Mouse (Mus musculus) C2C12 (cell line): ENCODE results near the gene Gzf1. TPM values are rescaled to one million over a fixed set of nuclear protein-coding genes. Genes with fewer than 3 reads are reported as not detected.

ENCODE experiments used
- H3K27me3 ChIP-seq: one replicate; pipeline ENCODE4 v1.6.1; 2011; ENCODE audit not compliant: control insufficient read depth, insufficient read depth, insufficient read length
- H3K36me3 ChIP-seq: one replicate; pipeline ENCODE4 v1.6.1; 2011; ENCODE audit not compliant: control insufficient read depth, insufficient read depth
- H3K4me3 ChIP-seq: one replicate; pipeline ENCODE4 v1.5.1; 2011; ENCODE audit warnings: mild to moderate bottlenecking, control low read depth; ENCODE audit not compliant: poor library complexity, insufficient read depth, severe bottlenecking
- H3K79me2 ChIP-seq: one replicate; pipeline ENCODE4 v1.6.1; 2011; ENCODE audit not compliant: control insufficient read depth, insufficient read depth
- H3K79me3 ChIP-seq: one replicate; pipeline ENCODE4 v1.6.1; 2011; ENCODE audit warnings: low read depth, control low read depth
- H3ac ChIP-seq: one replicate; pipeline ENCODE3; 2011; ENCODE audit warnings: low read depth; ENCODE audit not compliant: control insufficient read depth, insufficient read length
- CEBPB ChIP-seq: IDR thresholded peaks from one replicate; pipeline ENCODE4 v1.6.1; 2011; ENCODE audit warnings: low read depth, mild to moderate bottlenecking, control low read depth, moderate library complexity
- CTCF ChIP-seq: IDR thresholded peaks from one replicate; pipeline ENCODE4 v1.5.1; 2011; ENCODE audit not compliant: control insufficient read depth, insufficient read depth, insufficient read length
- FOSL1 ChIP-seq: IDR thresholded peaks from one replicate; pipeline ENCODE4 v1.8.0; 2011; ENCODE audit warnings: mild to moderate bottlenecking, low read length; ENCODE audit not compliant: poor library complexity, insufficient read depth, severe bottlenecking
- MAX ChIP-seq: IDR thresholded peaks from one replicate; pipeline ENCODE4 v1.6.1; 2011; ENCODE audit warnings: mild to moderate bottlenecking, control low read depth
- MYOD1 ChIP-seq: IDR thresholded peaks from one replicate; pipeline ENCODE4 v1.6.1; 2011; ENCODE audit warnings: low read depth; ENCODE audit not compliant: control insufficient read depth, insufficient read length
- MYOG ChIP-seq: IDR thresholded peaks from one replicate; pipeline ENCODE4 v1.6.1; 2011; ENCODE audit not compliant: control insufficient read depth, insufficient read length; ENCODE audit errors: extremely low read depth
- USF1 ChIP-seq: IDR thresholded peaks from one replicate; pipeline ENCODE4 v1.6.1; 2011; ENCODE audit warnings: low read depth, mild to moderate bottlenecking, control low read depth, moderate library complexity
- polyA plus RNA-seq: library from polyadenylated mRNA; unstranded; fragments of >200 nt; fragmentation: generic; extraction: Trizol; gene quantifications from one replicate; pipeline ENCODE4 v1.2.1, GENCODE M21; 2012; ENCODE audit warnings: missing spikeins

The Gzf1 gene
- polyA plus RNA-seq, 1 experiment, result 6.9 TPM

DNA sequence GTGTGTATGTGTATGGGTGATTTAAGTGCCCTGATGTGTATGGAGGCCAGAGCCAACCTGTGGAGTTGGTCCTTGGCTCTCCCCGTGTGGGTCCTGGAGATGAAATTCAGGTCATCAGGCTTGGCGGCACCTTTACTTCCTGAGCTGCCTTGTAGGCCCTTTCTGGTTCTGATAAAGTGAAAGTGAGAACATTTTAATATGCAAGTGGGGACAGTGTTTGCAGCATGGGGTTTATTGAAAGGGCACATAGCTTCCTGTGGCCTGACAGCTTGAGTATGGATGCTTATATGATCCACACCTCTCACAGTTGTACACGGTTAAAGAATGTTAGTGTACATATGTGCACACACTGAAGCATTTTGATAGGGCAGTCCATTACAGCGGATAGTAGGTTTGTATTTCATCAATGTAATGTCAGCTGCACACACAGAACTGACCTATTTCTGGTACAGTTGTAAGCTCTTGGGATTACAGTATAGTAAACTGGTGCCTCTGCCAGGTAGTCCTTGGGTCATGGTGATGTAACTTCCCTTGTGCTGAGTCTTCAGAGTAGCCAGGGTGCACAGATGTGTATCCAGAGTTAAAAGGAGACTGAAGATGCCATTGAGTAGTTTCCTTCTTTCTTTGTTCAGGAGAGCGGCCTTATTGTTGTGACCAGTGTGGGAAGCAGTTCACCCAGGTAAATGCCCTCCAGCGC, 8.8 kb downstream of the Gzf1 start:
- Histone ChIP-seq H3K27me3 (no peaks in the 10 kb centered on the region), H3K36me3 (peaks cover 82% of the 10 kb centered on the region)

GRCm38 (mm10) chr2:148690291-148690690, 9.5 kb downstream of the Gzf1 start:
- Histone ChIP-seq H3ac (no peak overlapping the region), H3K36me3 (peaks cover 80% of the 10 kb centered on the region), H3K4me3 (no peak overlapping the region), H3K27me3 (no peaks in the 10 kb centered on the region), H3K79me2 (peaks cover under 1% of the 10 kb centered on the region), H3K79me3 (no peaks in the 10 kb centered on the region)
- TF ChIP-seq MYOG (no peak), FOSL1 (no peak), CTCF (no peak), CEBPB (no peak), MYOD1 (no peak), USF1 (no peak), MAX (no peak)

More for the DNA sequence above, 8.8 kb downstream of the Gzf1 start:
- Histone ChIP-seq H3K4me3 (no peak overlapping the region), H3K79me2 (peaks cover 8% of the 10 kb centered on the region), H3ac (no peak overlapping the region), H3K79me3 (no peaks in the 10 kb centered on the region)
- no peak for TF ChIP-seq CEBPB
- TF ChIP-seq MYOG, result no peak
- no peak for TF ChIP-seq FOSL1
- TF ChIP-seq MYOD1, result no peak
- no peak for TF ChIP-seq MAX
- TF ChIP-seq USF1, result no peak
- TF ChIP-seq CTCF, result no peak

- no peaks in the 10 kb centered on the region for H3K79me3 ChIP-seq
- no peak overlapping the region for H3K4me3 ChIP-seq
- no peaks in the 10 kb centered on the region for H3K27me3 ChIP-seq
- no peak for TF ChIP-seq MYOD1
- TF ChIP-seq CEBPB, result no peak
- no peak for TF ChIP-seq FOSL1
- TF ChIP-seq MAX, result no peak
- no peak for TF ChIP-seq CTCF
- no peak for TF ChIP-seq USF1
- TF ChIP-seq MYOG, result no peak
- no peak overlapping the region for H3ac ChIP-seq
- peaks cover 78% of the 10 kb centered on the region for H3K36me3 ChIP-seq
- no peaks in the 10 kb centered on the region for H3K79me2 ChIP-seq
Observed at GRCm38 (mm10) chr2:148690781-148691180, 10.0 kb downstream of the Gzf1 start.

- no peaks in the 10 kb centered on the region for H3K27me3 ChIP-seq
- peaks cover 25% of the 10 kb centered on the region for H3K36me3 ChIP-seq
- no peak overlapping the region for H3ac ChIP-seq
- no peak for TF ChIP-seq USF1
- TF ChIP-seq CTCF, result no peak
- TF ChIP-seq MAX, result no peak
- no peak for TF ChIP-seq MYOG
- no peak for TF ChIP-seq FOSL1
- TF ChIP-seq CEBPB, result no peak
- TF ChIP-seq MYOD1, result no peak
- H3K79me3 ChIP-seq, result no peaks in the 10 kb centered on the region
- H3K4me3 ChIP-seq, result no peak overlapping the region
- H3K79me2 ChIP-seq, result no peaks in the 10 kb centered on the region
Observed at GRCm38 (mm10) chr2:148698571-148698970, 17.7 kb downstream of the Gzf1 start.

GRCm38 (mm10) chr2:148706409-148707201, 25.8 kb downstream of the Gzf1 start:
- no peak overlapping the region for H3ac ChIP-seq
- no peaks in the 10 kb centered on the region for H3K79me3 ChIP-seq
- no peak for TF ChIP-seq CTCF
- no peak for TF ChIP-seq MYOG
- no peak for TF ChIP-seq MAX
- TF ChIP-seq MYOD1, result no peak
- TF ChIP-seq FOSL1, result no peak
- no peak for TF ChIP-seq CEBPB
- no peak for TF ChIP-seq USF1
- H3K36me3 ChIP-seq, result peaks cover 14% of the 10 kb centered on the region
- H3K79me2 ChIP-seq, result no peaks in the 10 kb centered on the region
- H3K4me3 ChIP-seq, result no peak overlapping the region
- H3K27me3 ChIP-seq, result no peaks in the 10 kb centered on the region
